Mouse (Mus musculus) hindbrain, embryonic 12.5 days (tissue): ENCODE data around the gene Magi2. TPM values are rescaled to one million over a fixed set of nuclear protein-coding genes. Genes with fewer than 3 reads are reported as not detected.
"Not testable (repeated sequence)": the region's sequence is repeated elsewhere in the genome, so short reads cannot be mapped to it uniquely, and the experiment has no call there.

Source experiments
- ATAC-seq: fragments of 200-750 bp; cut with Nextera tagmentation; 2 replicates; pipeline ENCODE4 v1.8.0; 2017; ENCODE audit warnings: moderate TSS enrichment; ENCODE audit not compliant: low FRiP score
- H3K27ac ChIP-seq: fragments of 300-500 bp; sonication (generic); 2 replicates; pipeline ENCODE4 v1.5.1; 2016; ENCODE audit warnings: mild to moderate bottlenecking
- H3K27me3 ChIP-seq: fragments of 300-500 bp; sonication (generic); 2 replicates; pipeline ENCODE4 v1.6.1; 2016; ENCODE audit warnings: mild to moderate bottlenecking
- H3K36me3 ChIP-seq: fragments of 300-500 bp; sonication (generic); 2 replicates; pipeline ENCODE4 v1.6.1; 2016; ENCODE audit warnings: mild to moderate bottlenecking
- H3K4me1 ChIP-seq: fragments of 300-500 bp; sonication (generic); 2 replicates; pipeline ENCODE4 v1.6.1; 2016
- H3K4me2 ChIP-seq: fragments of 300-500 bp; sonication (generic); replicated peaks from 2 replicates; pipeline ENCODE4 v1.6.1; 2016; ENCODE audit warnings: mild to moderate bottlenecking
- H3K4me3 ChIP-seq: fragments of 300-500 bp; sonication (generic); 2 replicates; pipeline ENCODE4 v1.5.1; 2016; ENCODE audit warnings: mild to moderate bottlenecking
- H3K9ac ChIP-seq: fragments of 300-500 bp; sonication (generic); 2 replicates; pipeline ENCODE4 v1.6.1; 2016; ENCODE audit warnings: mild to moderate bottlenecking, moderate library complexity
- H3K9me3 ChIP-seq: fragments of 300-500 bp; sonication (generic); replicated peaks from 2 replicates; pipeline ENCODE4 v1.6.1; 2016; ENCODE audit warnings: mild to moderate bottlenecking
- WGBS: fragments of 180-500 bp; shearing (Covaris S2); methylation state at CpG from one replicate; pipeline ENCODE4 v1.1.7; 2016; 5-methylcytosine and 5-hydroxymethylcytosine counted together
- polyA plus RNA-seq: library from polyadenylated mRNA; unstranded; fragments of >200 nt; fragmentation: Nextera tagmentation; extraction: Ambion mirVana; gene quantifications from 2 replicates; pipeline ENCODE4 v1.2.1, GENCODE M21; 2016

Gene Magi2
- polyA plus RNA-seq, 1 experiment from 2014 or later: 18.5 TPM

DNA sequence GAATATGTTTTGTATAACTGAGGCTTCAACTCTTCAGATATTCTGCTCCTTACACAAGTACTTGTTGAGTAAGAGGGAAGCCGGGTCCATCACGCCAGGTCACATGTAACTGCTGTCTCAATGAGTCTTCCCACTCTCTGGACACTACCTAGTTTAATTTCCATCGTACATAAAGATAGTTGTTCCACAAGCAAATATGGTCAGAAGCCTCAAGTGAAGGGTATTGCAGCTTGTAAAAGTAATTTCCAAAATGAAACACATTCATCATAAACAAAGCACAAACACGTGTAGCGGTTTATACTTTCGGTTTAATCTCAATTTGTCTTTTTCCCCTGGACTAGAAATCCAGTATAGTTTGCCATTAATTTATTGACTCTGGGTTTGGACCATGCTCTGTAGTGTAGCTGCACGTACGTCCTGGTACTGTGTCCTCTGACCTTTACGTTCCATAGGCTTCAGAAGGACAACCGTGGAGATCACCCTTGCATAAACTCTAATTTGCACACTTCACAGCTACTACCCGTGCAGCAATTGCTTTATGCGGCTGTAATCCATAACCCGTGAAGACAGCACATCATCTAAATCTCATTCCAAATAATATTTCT, 1477.2 kb downstream of the Magi2 start:
- H3K36me3 ChIP-seq: no peaks in the 10 kb centered on the region
- peaks cover 4% of the 10 kb centered on the region; the same call in 1 of the 2 replicates for H3K4me1 ChIP-seq
- H3K9ac ChIP-seq: no peak overlapping the region
- ATAC-seq: no peak
- 77% methylated on average over 13 of the region's 13 CpGs for WGBS
- H3K4me3 ChIP-seq: no peak overlapping the region
- H3K9me3 ChIP-seq: no peaks in the 10 kb centered on the region
- H3K4me2 ChIP-seq: no peak overlapping the region
- no peak overlapping the region for H3K27ac ChIP-seq
- H3K27me3 ChIP-seq: no peaks in the 10 kb centered on the region

DNA sequence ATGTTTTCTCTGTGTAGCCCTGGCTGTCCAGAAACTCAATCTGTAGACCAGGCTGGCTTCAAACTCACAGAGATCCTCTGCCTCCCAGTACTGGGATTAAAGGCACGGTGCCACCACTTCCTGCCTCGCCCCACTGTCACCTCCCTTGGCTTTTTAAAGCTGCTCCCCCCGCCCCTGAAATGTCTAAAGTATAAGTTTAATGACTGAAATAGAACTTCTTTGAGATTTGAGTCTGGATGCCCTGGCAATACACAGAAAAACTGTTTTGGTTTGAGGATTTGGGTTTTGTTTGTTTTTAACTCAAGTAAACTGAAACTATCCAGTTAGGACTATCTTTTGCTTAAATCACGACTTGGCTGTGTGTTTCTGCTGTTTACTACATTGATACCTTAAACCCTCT, 1478.0 kb downstream of the Magi2 start:
- Histone ChIP-seq H3K27me3 (no peaks in the 10 kb centered on the region), H3K27ac (no peak overlapping the region), H3K4me3 (no peak overlapping the region), H3K9ac (no peak overlapping the region), H3K4me1 (peaks cover 4% of the 10 kb centered on the region; the same call in 1 of the 2 replicates), H3K36me3 (no peaks in the 10 kb centered on the region), H3K9me3 (no peaks in the 10 kb centered on the region), H3K4me2 (no peak overlapping the region)
- 57% methylated on average over 4 of the region's 4 CpGs for WGBS
- ATAC-seq: no peak

DNA sequence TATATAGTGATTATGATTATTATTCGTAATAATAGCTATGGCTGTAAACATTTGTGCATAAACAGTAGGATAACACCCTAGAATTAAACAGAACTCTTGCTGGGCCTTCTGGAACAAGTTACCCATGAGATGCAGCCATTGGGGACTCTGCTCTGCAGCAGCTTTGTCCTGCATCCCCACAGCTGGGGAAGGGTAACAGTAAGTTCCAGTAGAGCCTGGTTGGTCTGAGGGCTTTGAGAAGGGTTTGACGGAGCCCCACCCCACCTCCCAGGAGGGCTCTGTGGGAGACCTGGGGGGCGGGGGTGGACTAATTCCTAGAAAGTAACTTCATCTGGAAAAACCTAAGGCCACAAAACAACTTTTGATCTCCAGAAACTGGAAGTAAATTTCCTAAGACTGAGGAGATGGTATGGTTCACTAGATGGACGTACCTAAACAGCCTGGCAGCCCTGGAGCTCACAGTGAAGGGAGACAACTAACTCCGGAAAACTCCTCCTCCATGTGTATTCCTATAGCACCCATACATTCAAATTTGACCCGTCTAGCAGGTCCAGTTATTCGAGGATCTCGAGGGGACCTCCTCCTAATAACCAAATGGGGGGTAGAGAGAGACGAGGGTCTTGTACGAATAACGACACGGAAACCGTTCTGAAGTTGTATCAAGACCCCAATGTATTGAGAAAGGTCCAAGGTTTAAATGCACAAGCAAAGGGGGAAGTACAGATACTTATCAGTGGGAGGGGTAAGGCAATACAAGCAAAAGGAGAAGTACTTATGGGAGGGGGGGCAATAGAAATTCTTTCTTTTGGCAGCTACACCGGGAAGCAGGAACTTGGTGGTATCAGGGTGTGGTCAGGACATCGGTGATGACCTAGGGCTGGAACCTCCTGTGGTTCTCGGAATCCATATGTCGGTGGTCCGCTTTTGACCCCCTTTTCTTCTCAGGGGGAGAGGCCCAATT, 1479.8 kb downstream of the Magi2 start:
- 92% methylated on average over 14 of the region's 18 CpGs for WGBS
- not testable (repeated sequence) for H3K9me3 ChIP-seq, H3K27me3 ChIP-seq, H3K4me3 ChIP-seq, H3K4me1 ChIP-seq, H3K36me3 ChIP-seq, H3K9ac ChIP-seq, H3K27ac ChIP-seq, H3K4me2 ChIP-seq, ATAC-seq

DNA sequence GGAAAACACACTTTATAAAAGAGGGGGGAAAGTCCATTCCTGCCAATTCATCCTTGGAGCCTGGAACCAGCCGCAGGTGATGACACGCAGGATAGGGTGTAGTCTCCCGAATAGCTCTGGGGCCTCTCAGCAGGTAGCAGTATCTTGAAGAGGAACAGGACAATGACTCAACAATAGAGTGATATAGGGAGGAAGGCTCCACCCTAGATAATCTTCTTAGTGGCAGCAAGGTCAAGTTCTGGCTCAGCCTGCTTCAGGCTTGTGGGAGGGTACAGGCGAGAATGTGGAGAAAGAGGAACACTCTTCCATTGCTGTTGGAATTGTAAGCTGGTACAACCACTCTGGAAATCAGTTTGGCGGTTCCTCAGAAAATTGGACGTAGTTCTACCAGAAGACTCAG, 1484.0 kb downstream of the Magi2 start:
- H3K4me2 ChIP-seq, H3K27ac ChIP-seq, H3K9ac ChIP-seq, H3K4me1 ChIP-seq, H3K36me3 ChIP-seq, H3K27me3 ChIP-seq, ATAC-seq, H3K4me3 ChIP-seq, H3K9me3 ChIP-seq: not testable (repeated sequence)
- WGBS: 85% methylated on average over 6 of the region's 6 CpGs

DNA sequence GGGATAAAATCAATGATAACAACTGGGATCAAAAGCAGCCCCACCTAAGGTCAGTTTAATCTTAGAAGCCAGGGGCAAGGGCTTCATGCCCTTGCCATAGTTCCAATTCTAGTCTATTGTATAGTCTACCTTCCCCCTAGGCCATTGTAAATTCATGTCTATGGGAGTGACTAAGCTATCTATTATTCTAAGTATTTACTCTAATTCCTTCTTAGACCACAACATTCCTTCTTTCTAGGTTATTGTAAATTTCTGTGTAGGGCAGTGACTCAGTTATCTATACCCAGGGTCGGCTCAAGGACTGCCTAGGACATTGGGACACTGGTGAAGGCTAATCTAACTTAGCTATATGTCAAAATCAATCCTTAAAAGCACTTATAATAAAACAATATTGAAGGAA, 1487.8 kb downstream of the Magi2 start:
- not testable (repeated sequence) for H3K4me1 ChIP-seq, H3K4me2 ChIP-seq, H3K27ac ChIP-seq, H3K4me3 ChIP-seq, ATAC-seq, H3K9ac ChIP-seq, H3K36me3 ChIP-seq, H3K9me3 ChIP-seq, H3K27me3 ChIP-seq
- 94% methylated on average over 1 of the region's 1 CpGs for WGBS

DNA sequence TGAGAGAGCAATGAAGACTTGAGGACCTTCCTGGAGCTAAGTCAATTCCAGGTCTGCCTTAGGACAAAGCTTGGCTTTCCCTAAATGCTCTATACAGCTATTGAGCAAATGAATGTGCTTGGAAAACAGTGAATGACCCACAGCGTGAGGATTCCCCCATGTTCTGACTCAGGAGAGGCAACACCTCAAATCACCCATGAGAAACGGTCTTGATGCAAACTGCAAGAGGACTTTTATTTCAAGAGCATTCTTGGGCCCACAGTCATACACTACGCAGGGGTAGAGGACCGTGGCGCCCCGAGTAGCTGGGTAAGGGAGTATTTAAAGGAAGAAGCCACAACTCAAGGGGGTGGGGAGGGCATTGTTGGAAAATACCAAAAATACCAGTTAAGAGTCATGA, 1489.1 kb downstream of the Magi2 start:
- H3K36me3 ChIP-seq, H3K27ac ChIP-seq, H3K9me3 ChIP-seq, ATAC-seq, H3K4me1 ChIP-seq, H3K4me2 ChIP-seq, H3K27me3 ChIP-seq, H3K4me3 ChIP-seq, H3K9ac ChIP-seq: not testable (repeated sequence)
- 91% methylated on average over 6 of the region's 6 CpGs for WGBS

DNA sequence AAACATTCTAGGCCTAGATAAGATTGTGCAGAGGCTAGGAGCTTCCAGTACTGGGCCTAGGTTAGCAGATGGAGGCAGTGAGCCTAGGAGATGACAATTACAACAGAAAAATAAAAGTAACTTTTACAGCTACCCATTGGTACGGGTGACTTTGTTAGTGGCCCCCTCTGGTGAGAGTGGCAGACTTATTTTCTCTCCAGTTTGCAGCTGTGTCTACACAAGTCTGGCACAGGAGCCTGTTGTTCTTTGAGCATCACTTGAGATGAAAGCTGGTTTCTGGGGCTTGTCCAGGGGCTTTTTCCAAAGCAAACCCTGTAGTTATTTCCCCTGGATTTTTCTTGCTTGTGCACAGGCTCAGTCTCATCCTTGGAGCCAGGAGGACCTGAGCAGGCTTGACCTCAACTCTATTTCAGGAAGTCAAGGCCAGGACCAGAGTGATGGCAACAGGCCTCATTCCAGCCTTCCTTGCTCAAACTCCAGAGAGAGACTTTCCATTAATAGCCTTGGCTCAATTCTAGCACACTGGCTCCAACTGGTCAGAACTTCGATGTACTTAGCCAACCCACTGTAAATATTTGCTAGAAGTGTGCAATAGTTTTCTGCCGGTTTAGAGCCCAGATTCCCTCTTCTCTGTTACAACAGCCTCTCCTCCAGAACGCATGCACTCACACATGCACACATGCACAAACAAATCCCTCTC, 1493.5 kb downstream of the Magi2 start:
- H3K4me2 ChIP-seq: no peak overlapping the region
- no peaks in the 10 kb centered on the region for H3K4me1 ChIP-seq
- H3K27ac ChIP-seq: no peak overlapping the region
- no peaks in the 10 kb centered on the region for H3K36me3 ChIP-seq
- H3K27me3 ChIP-seq: no peaks in the 10 kb centered on the region
- ATAC-seq: no peak
- no peak overlapping the region for H3K9ac ChIP-seq
- 80% methylated on average over 4 of the region's 4 CpGs for WGBS
- H3K4me3 ChIP-seq: no peak overlapping the region
- no peaks in the 10 kb centered on the region for H3K9me3 ChIP-seq

DNA sequence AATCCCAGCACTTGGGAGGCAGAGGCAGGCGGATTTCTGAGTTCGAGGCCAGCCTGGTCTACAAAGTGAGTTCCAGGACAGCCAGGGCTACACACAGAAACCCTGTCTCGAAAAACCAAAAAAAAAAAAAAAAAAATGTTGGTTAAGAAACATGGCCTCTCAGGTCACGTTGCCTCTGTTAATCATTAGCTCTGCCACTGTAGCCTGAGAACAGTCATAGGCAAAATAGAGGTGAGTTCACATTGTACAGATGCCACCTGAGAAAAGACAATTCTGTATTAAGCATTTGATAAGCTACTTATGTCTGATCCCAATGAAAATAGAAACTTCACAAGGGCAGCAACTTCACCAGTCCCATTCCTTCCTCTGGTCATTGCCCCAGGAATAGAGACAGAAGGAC, 1496.4 kb downstream of the Magi2 start:
- not testable (repeated sequence) for H3K36me3 ChIP-seq, H3K4me2 ChIP-seq, H3K9me3 ChIP-seq, H3K27ac ChIP-seq, H3K27me3 ChIP-seq, H3K4me3 ChIP-seq, H3K9ac ChIP-seq, H3K4me1 ChIP-seq, ATAC-seq
- WGBS: 86% methylated on average over 4 of the region's 4 CpGs

DNA sequence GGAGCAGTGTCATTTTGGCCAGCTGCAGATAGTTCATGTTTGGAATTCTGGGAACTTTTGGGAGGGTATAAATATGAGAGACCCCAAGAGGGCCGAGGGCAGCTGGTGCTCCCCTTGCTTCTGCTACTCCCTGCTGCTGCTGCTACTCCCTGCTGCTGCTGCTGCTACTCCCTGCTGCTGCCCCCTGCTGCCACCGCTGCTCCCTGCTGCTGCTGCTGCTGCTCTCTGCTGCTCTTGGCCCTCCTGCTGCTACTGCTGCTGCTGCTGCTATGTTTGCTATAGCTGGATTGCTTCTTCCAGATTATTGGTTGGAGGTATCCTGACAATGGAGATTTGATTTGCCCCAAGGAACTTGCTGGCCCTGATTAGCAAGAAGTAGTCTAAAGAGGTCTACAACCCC, 1512.0 kb downstream of the Magi2 start:
- 62% methylated on average over 2 of the region's 2 CpGs for WGBS
- no peak overlapping the region for H3K4me2 ChIP-seq
- H3K9ac ChIP-seq: no peak overlapping the region
- no peaks in the 10 kb centered on the region for H3K9me3 ChIP-seq
- no peak overlapping the region for H3K4me3 ChIP-seq
- no peak for ATAC-seq
- H3K27ac ChIP-seq: no peak overlapping the region
- no peaks in the 10 kb centered on the region for H3K27me3 ChIP-seq
- peaks cover 7% of the 10 kb centered on the region; the same call in 1 of the 2 replicates for H3K4me1 ChIP-seq
- no peaks in the 10 kb centered on the region for H3K36me3 ChIP-seq

DNA sequence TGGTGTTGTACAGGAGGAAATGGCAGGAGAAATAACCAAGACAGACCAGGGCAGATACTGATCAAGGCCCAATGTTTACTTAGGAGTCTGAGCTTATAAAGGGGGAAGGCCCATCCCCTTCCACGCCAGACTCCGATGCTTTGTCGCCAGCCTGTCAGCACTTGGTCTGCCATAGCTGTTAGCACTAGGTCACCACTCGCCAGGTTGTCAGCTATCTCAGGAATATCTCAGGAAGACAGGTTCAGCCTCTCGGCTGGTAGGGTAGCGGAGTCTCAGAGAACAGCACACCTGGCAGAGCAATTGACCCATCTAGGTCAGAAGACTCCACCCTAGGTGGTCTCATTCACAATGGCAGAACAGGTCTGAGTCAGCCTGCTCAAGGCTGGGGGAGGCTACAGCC, 1514.4 kb downstream of the Magi2 start:
- Histone ChIP-seq H3K4me1 (peaks cover 7% of the 10 kb centered on the region; the same call in 1 of the 2 replicates), H3K36me3 (no peaks in the 10 kb centered on the region)
- 77% methylated on average over 6 of the region's 6 CpGs for WGBS

DNA sequence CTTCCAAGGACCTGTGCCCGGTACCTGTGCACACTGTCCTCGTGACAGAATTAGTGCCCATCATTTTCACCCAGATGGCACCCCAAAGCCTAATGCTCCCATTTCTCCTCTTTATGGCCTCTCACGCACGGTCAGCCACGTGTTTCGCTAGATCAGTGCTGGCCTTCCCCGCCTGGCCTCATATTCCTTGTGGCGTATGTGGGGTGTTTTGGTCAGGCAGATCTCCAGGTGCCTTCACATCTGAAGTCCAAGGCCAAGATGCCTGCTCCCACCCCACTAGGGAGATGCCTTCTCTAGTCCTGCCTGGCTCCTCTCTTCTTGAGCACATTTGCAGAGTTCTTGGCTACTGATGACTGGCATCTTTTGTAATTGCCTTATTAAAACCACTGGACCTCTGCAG, 1515.1 kb downstream of the Magi2 start:
- whole genome bisulfite sequencing: 86% methylated on average over 8 of the region's 8 CpGs
- Histone ChIP-seq H3K4me1 (peaks cover 7% of the 10 kb centered on the region; the same call in 1 of the 2 replicates), H3K27ac (no peak overlapping the region), H3K27me3 (no peaks in the 10 kb centered on the region), H3K9me3 (no peaks in the 10 kb centered on the region), H3K4me3 (no peak overlapping the region), H3K9ac (no peak overlapping the region), H3K4me2 (no peak overlapping the region), H3K36me3 (no peaks in the 10 kb centered on the region)
- 0 out of 2 replicates have a peak, but pooled peaks have one; percentile 16 for ATAC-seq

More for the DNA sequence above, 1514.4 kb downstream of the Magi2 start:
- H3K27ac ChIP-seq: no peak overlapping the region
- H3K9me3 ChIP-seq: no peaks in the 10 kb centered on the region
- H3K27me3 ChIP-seq: no peaks in the 10 kb centered on the region
- no peak overlapping the region for H3K4me3 ChIP-seq
- no peak overlapping the region for H3K4me2 ChIP-seq
- H3K9ac ChIP-seq: no peak overlapping the region
- ATAC-seq: no peak

DNA sequence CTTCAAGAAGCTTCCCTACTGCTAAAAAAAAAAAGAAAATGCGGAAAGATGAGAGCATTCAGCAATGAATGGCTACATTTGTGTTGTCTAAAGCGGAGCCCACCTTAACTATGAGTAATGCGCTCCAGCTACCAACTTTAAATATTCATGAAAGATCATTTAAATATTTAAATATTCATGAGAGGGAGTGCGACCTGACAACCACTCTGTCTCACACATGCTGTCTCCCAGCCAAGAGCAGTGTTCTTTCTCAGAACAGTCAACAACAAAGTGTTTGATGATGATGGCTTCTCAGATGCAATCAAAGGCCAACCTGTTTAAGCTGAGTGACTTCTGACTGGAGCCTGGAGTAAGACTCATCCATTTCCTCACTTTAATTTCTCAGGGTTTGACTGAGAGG, 1521.3 kb downstream of the Magi2 start:
- H3K36me3 ChIP-seq: no peaks in the 10 kb centered on the region
- no peak overlapping the region for H3K9ac ChIP-seq
- no peak overlapping the region for H3K27ac ChIP-seq
- H3K4me1 ChIP-seq: peaks cover 16% of the 10 kb centered on the region
- no peak overlapping the region for H3K4me2 ChIP-seq
- 48% methylated on average over 4 of the region's 4 CpGs for WGBS
- no peaks in the 10 kb centered on the region for H3K27me3 ChIP-seq
- peak; percentile 74 for ATAC-seq
- H3K9me3 ChIP-seq: no peaks in the 10 kb centered on the region
- no peak overlapping the region for H3K4me3 ChIP-seq
